ENCODE assay signal across 10 mouse cellular contexts in the genomic region with DNA sequence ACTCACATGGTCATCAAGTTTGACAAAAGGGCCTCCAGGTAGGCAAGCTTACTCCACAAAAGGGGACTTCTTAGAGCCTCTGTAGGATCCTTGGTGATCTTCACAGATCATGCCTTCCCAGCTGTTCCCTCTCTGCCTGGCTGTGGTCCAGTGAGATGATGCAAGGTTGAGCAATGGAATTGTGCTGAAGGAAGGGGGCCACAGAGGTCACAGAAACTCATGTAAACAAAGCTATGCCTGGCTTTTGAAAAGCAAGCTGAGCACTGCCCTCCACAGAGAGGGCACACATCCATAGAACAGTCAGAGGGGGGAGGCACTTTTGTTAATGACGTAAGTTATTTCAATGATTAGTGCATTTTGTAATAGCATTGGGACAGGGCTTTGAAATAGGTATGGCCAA.
A peak's percentile ranks its signal among the peaks of the same experiment; 100 is the strongest.
DNase-seq lines count a peak whose midpoint lies in the region; ATAC-seq and TF ChIP-seq lines count a peak whose summit lies in the region.
"Had no signal": no experiment of that assay in that cellular context is flagged by ENCODE, and none has a peak within 500 bp of the region (broad histone marks: within the 10 kb centered on the region; RNA-seq: fewer than 3 reads in every experiment).

No protein-coding gene starts in this region.

- no peak overlapping the region for H3K4me3 ChIP-seq in C2C12 (ENCODE audit: insufficient read depth, poor library complexity, severe bottlenecking)
- no peak overlapping the region for H3K4me3 ChIP-seq in lung, postnatal 0 days (ENCODE audit: low read depth, low read length)
- no peak overlapping the region for H3K4me3 ChIP-seq in midbrain, embryonic 15.5 days
- H3K4me3 ChIP-seq in cerebellum, adult 2 months (replicated peaks; ENCODE audit: insufficient read depth, low read depth, low read length) = no peak overlapping the region
- no peak overlapping the region for H3K4me3 ChIP-seq in hindbrain, embryonic 13.5 days
- H3K4me3 ChIP-seq: erythroblast, embryonic 14.5 days; limb, embryonic 13.5 days had no signal

- no peak for TF ChIP-seq POLR2A in cerebellum, adult 2 months (IDR thresholded peaks at IDR 0.05; ENCODE audit: borderline replicate concordance, insufficient read depth, low read length)

- WGBS in lung, postnatal 0 days = 40% methylated on average over 1 of the region's 1 CpGs
- WGBS in midbrain, embryonic 15.5 days = 68% methylated on average over 1 of the region's 1 CpGs
- WGBS in cerebellum, adult 2 months = 75% methylated on average over 1 of the region's 1 CpGs
- WGBS in hindbrain, embryonic 13.5 days = 69% methylated on average over 1 of the region's 1 CpGs

- H3K79me2 ChIP-seq in C2C12 (ENCODE audit: control insufficient read depth, insufficient read depth) = no peaks in the 10 kb centered on the region

- no peaks in the 10 kb centered on the region for H3K27me3 ChIP-seq in C2C12 (ENCODE audit: control insufficient read depth, insufficient read depth, insufficient read length)
- no peaks in the 10 kb centered on the region for H3K27me3 ChIP-seq in lung, postnatal 0 days (replicated peaks; ENCODE audit: insufficient read depth, low read length)
- no peaks in the 10 kb centered on the region for H3K27me3 ChIP-seq in midbrain, embryonic 15.5 days (replicated peaks)
- no peaks in the 10 kb centered on the region for H3K27me3 ChIP-seq in cerebellum, adult 2 months (ENCODE audit: control insufficient read depth, insufficient read depth, low read length)
- H3K27me3 ChIP-seq in hindbrain, embryonic 13.5 days = no peaks in the 10 kb centered on the region
- H3K27me3 ChIP-seq: limb, embryonic 13.5 days had no signal

- H3K36me3 ChIP-seq in C2C12 (ENCODE audit: control insufficient read depth, insufficient read depth) = no peaks in the 10 kb centered on the region
- no peaks in the 10 kb centered on the region for H3K36me3 ChIP-seq in lung, postnatal 0 days (ENCODE audit: insufficient read depth, low read length)
- H3K36me3 ChIP-seq in midbrain, embryonic 15.5 days (replicated peaks) = no peaks in the 10 kb centered on the region
- H3K36me3 ChIP-seq in hindbrain, embryonic 13.5 days = no peaks in the 10 kb centered on the region
- H3K36me3 ChIP-seq: limb, embryonic 13.5 days had no signal

- 0 out of 2 replicates have a peak, but pooled peaks cover 6% of the 10 kb centered on the region for H3K4me1 ChIP-seq in lung, postnatal 0 days (ENCODE audit: insufficient read depth, low read depth, low read length)
- no peaks in the 10 kb centered on the region for H3K4me1 ChIP-seq in midbrain, embryonic 15.5 days
- H3K4me1 ChIP-seq in cerebellum, adult 2 months (ENCODE audit: control insufficient read depth, insufficient read depth, low read length) = no peaks in the 10 kb centered on the region
- no peaks in the 10 kb centered on the region for H3K4me1 ChIP-seq in hindbrain, embryonic 13.5 days (replicated peaks)

- no peak overlapping the region for H3ac ChIP-seq in C2C12 (ENCODE audit: control insufficient read depth, insufficient read length, low read depth)

- intact Hi-C loops in heart, postnatal 10 days (cut with DNase I) = no loop called here

- no peaks in the 10 kb centered on the region for H3K79me3 ChIP-seq in C2C12 (ENCODE audit: low read depth)

- no peak overlapping the region for H3K4me2 ChIP-seq in lung, postnatal 0 days (replicated peaks; ENCODE audit: low read depth, low read length)
- no peak overlapping the region for H3K4me2 ChIP-seq in midbrain, embryonic 15.5 days
- H3K4me2 ChIP-seq in hindbrain, embryonic 13.5 days = no peak overlapping the region
- H3K4me2 ChIP-seq: limb, embryonic 13.5 days had no signal

- peak; percentile 90 for TF ChIP-seq EP300 in lung, postnatal 0 days (IDR thresholded peaks at IDR 0.05)

- ATAC-seq in lung, postnatal 0 days = peak; percentile 91
- no peak for ATAC-seq in megakaryocyte-erythroid progenitor cell, adult 5-6 weeks (replicated peaks; ENCODE audit: low FRiP score, low TSS enrichment, poor library complexity, severe bottlenecking)
- no peak for ATAC-seq in midbrain, embryonic 15.5 days (replicated peaks)
- no peak for ATAC-seq in hindbrain, embryonic 13.5 days (ENCODE audit: low FRiP score)

- H3K27ac ChIP-seq in lung, postnatal 0 days (ENCODE audit: low read length) = 0 out of 2 replicates have a peak overlapping the region, but pooled peaks have one; percentile 11
- no peak overlapping the region for H3K27ac ChIP-seq in midbrain, embryonic 15.5 days
- H3K27ac ChIP-seq in cerebellum, adult 2 months (ENCODE audit: insufficient read depth, low read length) = no peak overlapping the region
- no peak overlapping the region for H3K27ac ChIP-seq in hindbrain, embryonic 13.5 days
- H3K27ac ChIP-seq: limb, embryonic 13.5 days had no signal

- peak; percentile 59 to 61 for DNase-seq in adrenal gland, adult 18-20 months (ENCODE audit: low spot score in 2 of 2)
- DNase-seq in heart, postnatal 10 days = peak; percentile 59 to 61
- peak; percentile 82 for DNase-seq in lung, postnatal 0 days (ENCODE audit: low spot score)
- no peak for DNase-seq in cerebellum, adult 2 months

- no peak overlapping the region for H3K9ac ChIP-seq in lung, postnatal 0 days (replicated peaks; ENCODE audit: low read depth)
- no peak overlapping the region for H3K9ac ChIP-seq in midbrain, embryonic 15.5 days
- no peak overlapping the region for H3K9ac ChIP-seq in hindbrain, embryonic 13.5 days
- H3K9ac ChIP-seq: limb, embryonic 13.5 days had no signal

- TF ChIP-seq CTCF in C2C12 (IDR thresholded peaks at IDR 0.05; ENCODE audit: control insufficient read depth, insufficient read depth, insufficient read length) = no peak
- peak; percentile 19; the same call in 1 of the 2 replicates for TF ChIP-seq CTCF in lung, postnatal 0 days (IDR thresholded peaks at IDR 0.05)
- TF ChIP-seq CTCF in cerebellum, adult 2 months (IDR thresholded peaks at IDR 0.05; ENCODE audit: borderline replicate concordance, insufficient read depth, low read depth, low read length) = no peak

- H3K9me3 ChIP-seq in lung, postnatal 0 days (ENCODE audit: low read length) = no peaks in the 10 kb centered on the region
- H3K9me3 ChIP-seq in midbrain, embryonic 15.5 days = no peaks in the 10 kb centered on the region
- no peaks in the 10 kb centered on the region for H3K9me3 ChIP-seq in hindbrain, embryonic 13.5 days
- H3K9me3 ChIP-seq: limb, embryonic 13.5 days had no signal

TF ChIP-seq in C2C12, 6 proteins besides CTCF, POLR2A, EP300 and RAD21:
- TF ChIP-seq USF1 (IDR thresholded peaks at IDR 0.05; ENCODE audit: low read depth) (no peak), FOSL1 (IDR thresholded peaks at IDR 0.05; ENCODE audit: insufficient read depth, low read length, poor library complexity, severe bottlenecking) (no peak), MAX (IDR thresholded peaks at IDR 0.05) (no peak), MYOG (IDR thresholded peaks at IDR 0.05; ENCODE audit: control insufficient read depth, extremely low read depth, insufficient read length) (no peak), MYOD1 (IDR thresholded peaks at IDR 0.05; ENCODE audit: control insufficient read depth, insufficient read length, low read depth) (peak; percentile 35), CEBPB (IDR thresholded peaks at IDR 0.05; ENCODE audit: low read depth) (peak; percentile 87)

Comparison
In these comparisons a context has a peak if more than half of its experiments do, and no peak if none do; other contexts are left out.
1. DNase-seq: peak in adrenal gland, adult 18-20 months (2 of 2), heart, postnatal 10 days (2 of 2) and lung, postnatal 0 days (single experiment); none in cerebellum, adult 2 months (0 of 2).